Mouse (Mus musculus): Measurements from ENCODE around the gene Tmem256. TPM values are rescaled to one million over a fixed set of nuclear protein-coding genes. Genes with fewer than 3 reads are reported as not detected.

Gene Tmem256
- total RNA-seq, 2 experiments from 2014 or later, result 141 to 164 TPM

DNA sequence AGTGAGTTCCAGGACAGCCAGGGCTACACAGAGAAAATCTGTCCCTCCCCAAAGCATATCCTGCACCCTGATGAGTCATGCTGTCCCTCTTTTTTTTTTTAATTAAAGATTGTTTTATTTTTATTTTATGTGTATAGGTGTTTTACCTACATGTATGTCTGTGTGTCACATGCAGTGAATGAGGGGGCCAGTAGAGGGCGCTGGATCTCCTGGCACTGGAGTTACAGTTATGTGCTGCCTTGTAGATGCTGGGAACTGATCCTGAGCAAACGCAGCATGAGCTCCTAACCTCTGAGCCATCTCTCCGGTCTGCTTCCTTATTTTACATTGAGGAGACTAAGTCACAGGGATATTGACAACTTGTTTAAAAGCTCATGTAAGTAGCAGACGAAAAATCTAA is 44.8 kb downstream of the Tmem256 start:
- DNase-seq (ENCODE audit: low spot score), result no peak

GRCm38 (mm10) chr11:69883527-69884151 is 45.3 kb downstream of the Tmem256 start:
- DNase-seq (ENCODE audit: low spot score), result no peak

DNA sequence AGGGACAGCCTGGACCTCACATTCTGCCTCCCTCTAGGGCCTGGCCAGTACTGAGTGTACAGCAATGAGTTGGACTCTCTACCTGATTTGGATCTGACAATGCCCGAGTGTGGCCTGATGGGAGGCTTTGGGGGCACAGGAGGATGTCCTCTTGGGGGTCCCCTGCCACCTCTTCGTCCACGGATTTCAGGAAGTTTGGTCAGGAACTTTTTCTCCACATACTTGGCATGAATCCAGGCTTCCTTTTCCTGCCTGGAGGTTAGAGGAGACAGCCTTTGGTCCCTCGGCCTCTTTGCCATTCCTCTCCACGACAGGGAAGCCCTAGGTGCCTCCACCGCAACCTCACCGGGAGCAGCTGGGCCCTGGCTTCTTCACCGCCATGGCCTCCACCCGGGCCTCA is 45.9 kb downstream of the Tmem256 start:
- no peak for DNase-seq (ENCODE audit: low spot score)

DNA sequence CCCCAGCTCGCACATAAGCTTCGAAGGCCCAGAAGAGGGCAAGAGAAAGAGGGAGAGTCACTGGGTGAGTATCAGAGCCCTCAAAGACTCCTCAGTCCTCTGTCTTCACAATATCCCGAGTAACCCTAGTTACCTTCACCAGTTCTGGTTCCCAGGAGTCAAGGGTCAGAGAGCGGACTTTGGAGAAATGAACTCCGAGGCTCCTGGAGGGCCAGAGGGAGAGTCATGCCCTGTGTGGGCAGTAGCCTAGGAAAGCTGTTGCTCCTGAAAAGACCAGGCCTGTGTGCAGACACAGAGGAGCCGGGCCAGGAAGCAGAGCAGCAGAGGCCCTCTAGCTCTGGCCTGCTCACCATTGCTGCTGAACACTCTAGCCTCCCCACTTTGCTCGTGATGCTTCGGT is 46.3 kb downstream of the Tmem256 start:
- DNase-seq (ENCODE audit: low spot score), result no peak

- no peak for DNase-seq (ENCODE audit: low spot score)
Observed at GRCm38 (mm10) chr11:69886907-69887635, 48.8 kb downstream of the Tmem256 start.

Small RNAs within 50 kb of the gene (microRNA-seq; reads per million reads assigned to microRNA genes)
- gene Mir6924, result not detected

Other genes with a start within 250 kb of the Tmem256 start
- gene Atp1b2, start 232.6 kb upstream of the Tmem256 start, total RNA-seq (2021), result 100 to 1,000 TPM; 347 to 393 TPM
- not detected for gene Shbg, start 220.6 kb upstream of the Tmem256 start, total RNA-seq (2021)
- 1 to 10 TPM; 2.5 to 2.6 TPM for gene Sat2, start 216.5 kb upstream of the Tmem256 start, total RNA-seq (2021)
- 100 to 1,000 TPM; 101 to 106 TPM for gene Fxr2, start 205.5 kb upstream of the Tmem256 start, total RNA-seq (2021)
- gene Sox15, start 183.2 kb upstream of the Tmem256 start, total RNA-seq (2021), result not detected
- gene Mpdu1, start 175.9 kb upstream of the Tmem256 start, total RNA-seq (2021), result 1 to 10 TPM; 7.5 to 9.5 TPM
- 1 to 10 TPM; 1.2 to 4.0 TPM for gene Cd68, start 172.4 kb upstream of the Tmem256 start, total RNA-seq (2021)
- 10 to 100 TPM; 69.6 to 97.7 TPM for gene Eif4a1, start 166.1 kb upstream of the Tmem256 start, total RNA-seq (2021)
- 10 to 100 TPM; 21.9 to 25.4 TPM for gene Senp3, start 156.4 kb upstream of the Tmem256 start, total RNA-seq (2021)
- gene Tnfsf13, start 152.7 kb upstream of the Tmem256 start, total RNA-seq (2021), result under 1 TPM; 0.62 to 0.64 TPM
- 10 to 100 TPM in 1 of 2 experiments, 1 to 10 TPM in 1; 7.4 to 10.4 TPM for gene Tnfsf12, start 142.7 kb upstream of the Tmem256 start, total RNA-seq (2021)
- 1 to 10 TPM; 1.1 to 1.3 TPM for gene Tnfsfm13, start 142.4 kb upstream of the Tmem256 start, total RNA-seq (2021)
- 10 to 100 TPM; 33.0 to 33.9 TPM for gene Polr2a, start 79.9 kb upstream of the Tmem256 start, total RNA-seq (2021)
- gene Slc35g3, start 76.5 kb upstream of the Tmem256 start, total RNA-seq (2021), result not detected
- 10 to 100 TPM; 37.1 to 37.5 TPM for gene Zbtb4, start 72.6 kb upstream of the Tmem256 start, total RNA-seq (2021)
- 10 to 100 TPM; 30.6 to 31.2 TPM for gene Chrnb1, start 42.6 kb upstream of the Tmem256 start, total RNA-seq (2021)
- 1 to 10 TPM; 3.5 to 4.0 TPM for gene Fgf11, start 36.7 kb upstream of the Tmem256 start, total RNA-seq (2021)
- gene Tmem102, start 32.9 kb upstream of the Tmem256 start, total RNA-seq (2021), result under 1 TPM; 0.14 to 0.18 TPM
- not detected for gene Gm39566, start 23.2 kb upstream of the Tmem256 start, total RNA-seq (2021)
- gene Spem2, start 20.0 kb upstream of the Tmem256 start, total RNA-seq (2021), result not detected
- gene Spem1, start 16.3 kb upstream of the Tmem256 start, total RNA-seq (2021), result not detected
- 1 to 10 TPM; 1.9 to 2.9 TPM for gene Nlgn2, start 730 bp upstream of the Tmem256 start, total RNA-seq (2021)
- gene Plscr3, start 7.9 kb downstream of the Tmem256 start, total RNA-seq (2021), result 10 to 100 TPM; 10.1 to 12.7 TPM
- gene Tnk1, start 20.2 kb downstream of the Tmem256 start, total RNA-seq (2021), result under 1 TPM in 1 of 2 experiments, not detected in 1; 0.07 TPM
- not detected for gene Tmem95, start 39.5 kb downstream of the Tmem256 start, total RNA-seq (2021)
- gene Kctd11, start 42.9 kb downstream of the Tmem256 start, total RNA-seq (2021), result 1 to 10 TPM; 1.3 to 1.5 TPM
- under 1 TPM; 0.21 to 0.30 TPM for gene Acap1, start 57.0 kb downstream of the Tmem256 start, total RNA-seq (2021)
- under 1 TPM; 0.24 to 0.25 TPM for gene 2810408A11Rik, start 62.5 kb downstream of the Tmem256 start, total RNA-seq (2021)
- gene Neurl4, start 62.6 kb downstream of the Tmem256 start, total RNA-seq (2021), result 10 to 100 TPM; 25.9 to 27.4 TPM
- 10 to 100 TPM; 50.8 to 55.8 TPM for gene Gps2, start 75.4 kb downstream of the Tmem256 start, total RNA-seq (2021)
- 100 to 1,000 TPM; 408 to 425 TPM for gene Eif5a, start 83.4 kb downstream of the Tmem256 start, total RNA-seq (2021)
- 10 to 100 TPM in 1 of 2 experiments, 1 to 10 TPM in 1; 9.3 to 11.4 TPM for gene Ybx2, start 97.3 kb downstream of the Tmem256 start, total RNA-seq (2021)
- 100 to 1,000 TPM; 424 to 439 TPM for gene Slc2a4, start 109.7 kb downstream of the Tmem256 start, total RNA-seq (2021)
- not detected for gene Cldn7, start 126.3 kb downstream of the Tmem256 start, total RNA-seq (2021)
- gene Ctdnep1, start 142.6 kb downstream of the Tmem256 start, total RNA-seq (2021), result 100 to 1,000 TPM; 222 to 237 TPM
- gene Elp5, start 144.0 kb downstream of the Tmem256 start, total RNA-seq (2021), result 10 to 100 TPM; 35.1 to 35.3 TPM
- 100 to 1,000 TPM; 211 to 222 TPM for gene Gabarap, start 152.6 kb downstream of the Tmem256 start, total RNA-seq (2021)
- gene Phf23, start 157.3 kb downstream of the Tmem256 start, total RNA-seq (2021), result 10 to 100 TPM; 18.0 to 19.2 TPM
- 1 to 10 TPM; 3.5 to 4.3 TPM for gene Dvl2, start 162.1 kb downstream of the Tmem256 start, total RNA-seq (2021)
- gene Acadvl, start 176.9 kb downstream of the Tmem256 start, total RNA-seq (2021), result 100 to 1,000 TPM; 319 to 378 TPM
- gene Dlg4, start 178.4 kb downstream of the Tmem256 start, total RNA-seq (2021), result 1 to 10 TPM; 3.4 to 5.3 TPM
- not detected for gene Asgr1, start 215.6 kb downstream of the Tmem256 start, total RNA-seq (2021)